Mouse (Mus musculus) MEL (cell line): ENCODE measurements around the gene Matn1. TPM values are rescaled to one million over a fixed set of nuclear protein-coding genes. Genes with fewer than 3 reads are reported as not detected.

Experiments
- DNase-seq: peaks from one replicate; pipeline ENCODE4 v3.0.0; 2011; ENCODE audit warnings: low read depth, low spot score
- H3K27ac ChIP-seq: 2 replicates; pipeline ENCODE4 v1.5.1; 2012; ENCODE audit warnings: low read depth, mild to moderate bottlenecking, control low read depth, low read length, moderate library complexity; ENCODE audit not compliant: control insufficient read depth
- H3K27me3 ChIP-seq, 2 experiments: fragments of 150-350 bp in 1 of 2; sonication (generic) in 1 of 2; 2 replicates each; pipeline ENCODE4 v1.6.1; 2012; ENCODE audit warnings: low read length in 2 of 2, mild to moderate bottlenecking in 2 of 2, improper control_type of control experiment in 1 of 2, moderate library complexity in 1 of 2; ENCODE audit not compliant: insufficient read depth in 2 of 2, control insufficient read depth in 1 of 2
- H3K36me3 ChIP-seq, 2 experiments: 2 replicates each; pipeline ENCODE4 v1.6.1; 2012 to 2014; ENCODE audit warnings: low read length in 2 of 2, improper control_type of control experiment in 1 of 2, inconsistent platforms in 1 of 2, mild to moderate bottlenecking in 1 of 2; ENCODE audit not compliant: insufficient read depth in 2 of 2, control insufficient read depth in 1 of 2
- H3K4me1 ChIP-seq, 2 experiments: fragments of 150-350 bp in 1 of 2; sonication (generic) in 1 of 2; 2 replicates each; pipeline ENCODE4 v1.6.1; 2012; ENCODE audit warnings: low read length in 2 of 2, improper control_type of control experiment in 1 of 2, mild to moderate bottlenecking in 1 of 2; ENCODE audit not compliant: insufficient read depth in 2 of 2, control insufficient read depth in 1 of 2
- H3K4me3 ChIP-seq, 2 experiments: fragments of 150-350 bp in 1 of 2; sonication (generic) in 1 of 2; 2 replicates each; pipeline ENCODE4 v1.5.1; 2012; ENCODE audit warnings: low read depth in 2 of 2, low read length in 2 of 2, mild to moderate bottlenecking in 2 of 2, moderate library complexity in 2 of 2, control low read depth in 1 of 2, improper control_type of control experiment in 1 of 2; ENCODE audit not compliant: control insufficient read depth in 1 of 2, insufficient read depth in 1 of 2
- H3K79me2 ChIP-seq: 2 replicates; pipeline ENCODE4 v1.6.1; 2012; ENCODE audit warnings: mild to moderate bottlenecking, low read length, moderate library complexity; ENCODE audit not compliant: control insufficient read depth, poor library complexity, insufficient read depth
- H3K9ac ChIP-seq: 2 replicates; pipeline ENCODE4 v1.6.1; 2012; ENCODE audit warnings: low read depth, mild to moderate bottlenecking, control low read depth, low read length, moderate library complexity; ENCODE audit not compliant: control insufficient read depth, poor library complexity, severe bottlenecking
- H3K9me3 ChIP-seq: fragments of 150-350 bp; sonication (generic); replicated peaks from 2 replicates; pipeline ENCODE4 v1.6.1; 2012; ENCODE audit warnings: mild to moderate bottlenecking, low read length, improper control_type of control experiment, moderate library complexity; ENCODE audit not compliant: insufficient read depth
- BHLHE40 ChIP-seq: IDR thresholded peaks from 2 replicates; pipeline ENCODE4 v1.6.1; 2012; ENCODE audit warnings: low read depth, mild to moderate bottlenecking, inconsistent platforms, low read length, improper control_type of control experiment, borderline replicate concordance
- CHD1 ChIP-seq: IDR thresholded peaks from 2 replicates; pipeline ENCODE4 v1.6.1; 2012; ENCODE audit warnings: low read depth, mild to moderate bottlenecking, inconsistent platforms, low read length, improper control_type of control experiment
- CHD2 ChIP-seq: IDR thresholded peaks from 2 replicates; pipeline ENCODE4 v1.6.1; 2011; ENCODE audit warnings: low read length, improper control_type of control experiment
- E2F4 ChIP-seq: IDR thresholded peaks from 2 replicates; pipeline ENCODE4 v1.6.1; 2011; ENCODE audit warnings: low read depth, low read length, improper control_type of control experiment, borderline replicate concordance
- ELF1 ChIP-seq: IDR thresholded peaks from 2 replicates; pipeline ENCODE4 v1.6.1; 2014; ENCODE audit warnings: low read depth, mild to moderate bottlenecking, inconsistent platforms, low read length, improper control_type of control experiment, moderate library complexity
- EP300 ChIP-seq, 2 experiments: IDR thresholded peaks; 2 replicates each; pipeline ENCODE4 v1.6.1; 2011; ENCODE audit warnings: improper control_type of control experiment in 2 of 2, low read length in 2 of 2, low read depth in 1 of 2, mild to moderate bottlenecking in 1 of 2
- GABPA ChIP-seq: IDR thresholded peaks from 2 replicates; pipeline ENCODE4 v1.6.1; 2012; ENCODE audit warnings: low read depth, mild to moderate bottlenecking, inconsistent platforms, low read length, improper control_type of control experiment, moderate library complexity
- GATA1 ChIP-seq: IDR thresholded peaks from 2 replicates; pipeline ENCODE4 v1.6.1; 2011; ENCODE audit warnings: low read depth, low read length, improper control_type of control experiment
- JUND ChIP-seq: IDR thresholded peaks from 2 replicates; pipeline ENCODE4 v1.6.1; 2011; ENCODE audit warnings: low read depth, mild to moderate bottlenecking, improper control_type of control experiment, low read length
- KAT2A ChIP-seq: conservative IDR thresholded peaks from 2 replicates; pipeline ENCODE4 v1.6.1; 2012; ENCODE audit warnings: low read depth, low read length, improper control_type of control experiment, inconsistent platforms
- MAX ChIP-seq: IDR thresholded peaks from 2 replicates; pipeline ENCODE4 v1.6.1; 2011; ENCODE audit warnings: low read length, improper control_type of control experiment
- MXI1 ChIP-seq: IDR thresholded peaks from 2 replicates; pipeline ENCODE4 v1.6.1; 2011; ENCODE audit warnings: mild to moderate bottlenecking, low read depth, low read length, improper control_type of control experiment
- MYC ChIP-seq: IDR thresholded peaks from 2 replicates; pipeline ENCODE4 v1.6.1; 2011; ENCODE audit warnings: low read depth, mild to moderate bottlenecking, low read length, improper control_type of control experiment, moderate library complexity
- POLR2A ChIP-seq, 2 experiments: IDR thresholded peaks; 2 replicates each; pipeline ENCODE4 v1.6.1; 2011 to 2012; ENCODE audit warnings: low read length in 2 of 2, mild to moderate bottlenecking in 2 of 2, control low read depth in 1 of 2, improper control_type of control experiment in 1 of 2, low read depth in 1 of 2, moderate library complexity in 1 of 2; ENCODE audit not compliant: control insufficient read depth in 1 of 2, insufficient read depth in 1 of 2, poor library complexity in 1 of 2
- POLR2AphosphoS5 ChIP-seq: IDR thresholded peaks from 2 replicates; pipeline ENCODE4 v1.6.1; 2012; ENCODE audit warnings: low read depth, borderline replicate concordance, mild to moderate bottlenecking, inconsistent platforms, low read length, moderate library complexity, mixed read lengths
- RCOR1 ChIP-seq: IDR thresholded peaks from 2 replicates; pipeline ENCODE4 v1.6.1; 2012; ENCODE audit warnings: low read depth, mild to moderate bottlenecking, inconsistent platforms, low read length, improper control_type of control experiment
- SIN3A ChIP-seq: IDR thresholded peaks from 2 replicates; pipeline ENCODE4 v1.6.1; 2012; ENCODE audit warnings: low read length, improper control_type of control experiment, inconsistent platforms
- SMC3 ChIP-seq: IDR thresholded peaks from 2 replicates; pipeline ENCODE4 v1.6.1; 2011; ENCODE audit warnings: low read depth, low read length, improper control_type of control experiment
- TBP ChIP-seq: IDR thresholded peaks from 2 replicates; pipeline ENCODE4 v1.8.0; 2011; ENCODE audit warnings: low read depth, low read length, improper control_type of control experiment
- UBTF ChIP-seq: IDR thresholded peaks from 2 replicates; pipeline ENCODE4 v1.6.1; 2012; ENCODE audit warnings: low read depth, mild to moderate bottlenecking, inconsistent platforms, low read length, improper control_type of control experiment, moderate library complexity, borderline replicate concordance; ENCODE audit not compliant: insufficient read depth
- USF2 ChIP-seq, 2 experiments: IDR thresholded peaks; 2 replicates each; pipeline ENCODE4 v1.6.1; 2011 to 2012; ENCODE audit warnings: improper control_type of control experiment in 2 of 2, low read length in 2 of 2, borderline replicate concordance in 1 of 2, inconsistent platforms in 1 of 2, low read depth in 1 of 2, mild to moderate bottlenecking in 1 of 2; ENCODE audit not compliant: insufficient read depth in 1 of 2
- ZC3H11A ChIP-seq: IDR thresholded peaks from 2 replicates; pipeline ENCODE4 v1.6.1; 2012; ENCODE audit warnings: low read depth, mild to moderate bottlenecking, inconsistent platforms, low read length, improper control_type of control experiment
- ZMIZ1 ChIP-seq: IDR thresholded peaks from 2 replicates; pipeline ENCODE4 v1.6.1; 2012; ENCODE audit warnings: low read depth, mild to moderate bottlenecking, inconsistent platforms, low read length, improper control_type of control experiment, moderate library complexity
- ZNF384 ChIP-seq: IDR thresholded peaks from 2 replicates; pipeline ENCODE4 v1.6.1; 2012; ENCODE audit warnings: low read depth, mild to moderate bottlenecking, inconsistent platforms, low read length, improper control_type of control experiment
- polyA plus RNA-seq, 2 experiments: library from polyadenylated mRNA; stranded (reverse) in 1 of 2; unstranded in 1 of 2; fragments of >175 nt in 1 of 2; fragments of >200 nt in 1 of 2; gene quantifications; 2 replicates each; pipeline versions ENCODE4 v1.2.1 to v1.2.4; 2012; ENCODE audit warnings: low replicate concordance in 2 of 2, low read depth in 1 of 2; ENCODE audit not compliant: insufficient read length in 2 of 2, insufficient read depth in 1 of 2, missing spikeins in 1 of 2
- total RNA-seq: library from RNA; depleted of rRNA; stranded (reverse); fragments of 300-350 nt; gene quantifications from 2 replicates; pipeline ENCODE4 v1.2.3, GENCODE M21; 2012

Gene Matn1
- total and polyA plus RNA-seq, 3 experiments, result not detected

DNA sequence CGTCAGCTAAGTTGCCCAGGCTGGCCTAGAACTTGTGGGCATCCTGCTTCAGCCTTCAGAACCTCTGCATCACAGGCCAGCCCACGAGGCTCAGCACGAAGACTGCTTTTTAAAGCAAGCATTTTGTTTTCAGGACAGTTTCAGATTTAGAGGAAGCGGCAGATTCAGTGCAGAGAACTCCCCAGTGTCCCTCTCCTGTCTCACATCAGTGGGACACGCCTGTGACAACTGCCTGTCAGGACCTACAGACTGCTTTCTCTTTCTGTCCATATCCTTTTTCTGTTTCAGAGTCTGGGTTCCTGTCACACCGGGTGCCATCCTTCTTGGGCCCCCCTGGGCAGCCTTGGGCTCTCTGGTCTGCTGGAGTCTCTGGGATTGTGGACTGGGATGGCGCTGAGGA lies 27.5 kb upstream of the Matn1 start:
- Histone ChIP-seq H3K9ac (no peak overlapping the region), H3K79me2 (peaks cover 60% of the 10 kb centered on the region), H3K9me3 (no peaks in the 10 kb centered on the region), H3K27ac (no peak overlapping the region; the same call in 1 of the 2 replicates), H3K36me3 (peaks cover 0 to 64% of the 10 kb centered on the region in 2 experiments; a peak in 2 of 4 replicates), H3K27me3 (no peaks in the 10 kb centered on the region), H3K4me3 (no peak overlapping the region), H3K4me1 (peaks cover 17 to 64% of the 10 kb centered on the region in 2 experiments)
- TF ChIP-seq CHD1 (no peak), GABPA (no peak), SMC3 (no peak), ZC3H11A (no peak), MAX (no peak), BHLHE40 (no peak), E2F4 (no peak)
- no peak for DNase-seq

DNA sequence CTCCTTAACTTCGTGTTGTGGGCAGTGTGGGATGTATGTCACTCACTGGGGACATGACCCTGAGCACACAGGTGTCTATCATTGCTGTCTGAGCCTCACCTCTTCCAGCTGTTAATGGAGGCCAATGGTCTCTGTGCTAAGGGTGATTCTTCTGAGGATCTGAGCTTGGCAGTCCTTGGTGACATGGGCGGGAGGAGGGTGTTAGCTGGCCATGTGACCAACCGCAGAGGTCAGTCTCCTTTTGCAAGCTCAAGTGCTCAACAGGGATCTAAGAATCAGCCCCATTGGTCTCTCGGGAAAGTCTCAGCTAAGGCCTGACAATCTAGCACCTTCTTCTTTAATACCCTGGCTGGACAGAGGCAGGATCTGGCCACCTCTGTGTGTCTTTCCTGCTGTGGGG lies 26.6 kb upstream of the Matn1 start:
- no peaks in the 10 kb centered on the region for H3K27me3 ChIP-seq

DNA sequence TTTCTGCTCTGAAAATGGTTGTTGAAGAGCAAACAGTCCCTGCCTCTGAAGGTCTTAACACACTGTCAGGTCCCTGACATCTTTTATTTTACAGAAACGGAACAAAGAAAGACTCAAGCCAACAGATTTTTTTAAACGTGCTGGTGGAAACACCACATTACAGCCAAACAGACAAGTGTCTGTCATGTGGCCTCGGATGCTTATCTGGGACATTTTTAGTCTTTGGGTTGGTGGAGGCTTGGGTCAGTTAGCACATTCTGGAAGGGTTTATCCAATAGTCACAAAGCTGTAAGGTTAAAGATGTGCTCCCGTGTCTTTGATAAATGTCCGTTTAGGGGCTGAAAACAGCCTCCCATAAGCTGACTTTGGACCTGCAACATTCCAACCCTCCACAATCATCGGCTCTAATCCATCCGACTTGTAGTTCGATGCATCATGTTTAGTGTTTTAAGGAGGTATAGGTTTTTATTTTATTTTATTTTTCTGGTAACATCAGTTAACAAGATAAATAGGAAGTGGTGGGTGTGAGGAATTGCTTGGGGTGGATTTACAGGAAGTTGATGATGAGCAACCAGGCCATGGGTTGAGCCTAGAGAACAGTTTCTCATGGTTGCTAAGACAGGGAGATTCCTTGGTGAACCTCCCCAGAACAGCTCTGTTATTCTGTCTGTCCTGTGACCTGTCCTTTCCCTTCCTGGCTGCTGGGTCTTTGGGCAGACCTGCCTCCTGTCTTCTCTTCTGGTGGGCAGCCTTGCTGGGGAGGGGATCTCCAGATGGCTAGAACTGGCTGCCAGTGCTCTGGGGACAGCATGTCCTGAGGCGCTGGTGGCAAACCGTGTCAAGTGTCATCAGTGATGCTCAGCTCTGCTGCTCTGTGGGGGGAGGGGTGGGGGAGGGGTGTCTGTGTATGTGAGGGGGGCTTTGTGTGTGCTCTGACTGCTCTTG lies 25.1 kb upstream of the Matn1 start:
- H3K79me2 ChIP-seq, result peaks cover 54% of the 10 kb centered on the region
- peak overlapping the region; percentile 16 to 21; a peak in 3 of 4 replicates for H3K4me3 ChIP-seq
- H3K9me3 ChIP-seq, result no peaks in the 10 kb centered on the region
- peak; percentile 81 for DNase-seq
- peak overlapping the region; percentile 58 for H3K9ac ChIP-seq
- H3K27ac ChIP-seq, result peak overlapping the region; percentile 94
- H3K27me3 ChIP-seq, result no peaks in the 10 kb centered on the region
- peaks cover 0 to 58% of the 10 kb centered on the region in 2 experiments; a peak in 2 of 4 replicates for H3K36me3 ChIP-seq
- H3K4me1 ChIP-seq, result peaks cover 13 to 52% of the 10 kb centered on the region in 2 experiments
- TF ChIP-seq MXI1 (peak; percentile 56; the same call in 1 of the 2 replicates), UBTF (no peak), BHLHE40 (peak; percentile 59; the same call in 1 of the 2 replicates), GATA1 (peak; percentile 69), ELF1 (no peak; the same call in 1 of the 2 replicates), MYC (peak; percentile 62; the same call in 1 of the 2 replicates), ZNF384 (peak; percentile 68), RCOR1 (0 out of 2 replicates have a peak, but pooled peaks have one; percentile 8), TBP (peak; percentile 15; the same call in 1 of the 2 replicates), CHD1 (no peak), KAT2A (no peak), EP300 (IDR thresholded peaks at IDR 0.05; ENCODE audit: low read depth in 1 of 2, low read length in 2 of 2) (peak; percentile 57 to 63; a peak in 3 of 4 replicates), ZC3H11A (no peak), SIN3A (peak; percentile 53; the same call in 1 of the 2 replicates), MAX (peak; percentile 45; the same call in 1 of the 2 replicates), JUND (no peak), POLR2AphosphoS5 (no peak)

More for the DNA sequence above, 26.6 kb upstream of the Matn1 start:
- TF ChIP-seq ZNF384 (no peak), CHD1 (no peak), CHD2 (no peak), POLR2A (IDR thresholded peaks at IDR 0.05; ENCODE audit: control insufficient read depth in 1 of 2, insufficient read depth in 1 of 2, low read depth in 1 of 2, low read length in 2 of 2, poor library complexity in 1 of 2) (no peak), ZMIZ1 (no peak), MXI1 (no peak), USF2 (IDR thresholded peaks at IDR 0.05; ENCODE audit: borderline replicate concordance in 1 of 2, insufficient read depth in 1 of 2, low read depth in 1 of 2, low read length in 2 of 2) (no peak)
- TF ChIP-seq, all 39 proteins: peak for 0
- peak overlapping the region; percentile 1; the same call in 1 of the 2 replicates for H3K9ac ChIP-seq
- H3K4me1 ChIP-seq, result peaks cover 13 to 55% of the 10 kb centered on the region in 2 experiments
- H3K79me2 ChIP-seq, result peaks cover 63% of the 10 kb centered on the region
- peak overlapping the region; percentile 94 for H3K27ac ChIP-seq
- no peaks in the 10 kb centered on the region for H3K9me3 ChIP-seq
- no peak for DNase-seq
- no peak overlapping the region for H3K4me3 ChIP-seq
- peaks cover 0 to 61% of the 10 kb centered on the region in 2 experiments; a peak in 2 of 4 replicates for H3K36me3 ChIP-seq
